Mouse (Mus musculus): ENCODE measurements around the gene Smchd1. TPM values are rescaled to one million over a fixed set of nuclear protein-coding genes. Genes with fewer than 3 reads are reported as not detected.

Smchd1 gene
- polyA plus RNA-seq, 1 experiment from 2014 or later = 38.0 TPM

DNA sequence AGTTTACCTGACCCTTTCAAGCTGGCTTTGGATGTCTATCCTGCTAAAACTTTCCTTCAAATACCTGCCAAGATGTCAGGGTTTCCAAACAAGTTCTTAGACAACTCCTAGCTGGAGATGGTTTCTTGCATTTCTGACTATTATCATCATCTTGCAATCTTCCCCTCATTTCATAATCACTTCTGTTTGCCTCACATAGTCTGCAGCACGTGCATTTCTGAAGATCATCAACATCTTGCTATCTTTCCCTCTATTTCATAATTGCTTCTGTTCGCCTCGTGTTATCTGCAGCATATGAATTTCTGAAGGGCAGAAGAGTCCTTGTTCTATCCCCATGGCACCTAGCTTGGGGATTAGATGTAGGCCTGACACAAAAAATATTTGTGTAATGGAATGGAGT lies 180.6 kb downstream of the Smchd1 start:
- Histone ChIP-seq H3K27ac (ENCODE audit: low read depth, low read length) (no peak overlapping the region), H3K9ac (ENCODE audit: low read depth, low read length) (no peak overlapping the region), H3K4me1 (ENCODE audit: control insufficient read depth, insufficient read depth, low read depth, low read length) (no peaks in the 10 kb centered on the region), H3K4me2 (ENCODE audit: low read length) (no peak overlapping the region), H3K4me3 (ENCODE audit: low read length) (no peak overlapping the region), H3K27me3 (replicated peaks; ENCODE audit: control insufficient read depth, insufficient read depth, low read length) (no peaks in the 10 kb centered on the region), H3K36me3 (ENCODE audit: control insufficient read depth, insufficient read depth, low read length) (no peaks in the 10 kb centered on the region), H3K9me3 (ENCODE audit: control insufficient read depth, low read length) (no peaks in the 10 kb centered on the region)
- ATAC-seq = no peak
- WGBS = 81% methylated on average over 3 of the region's 3 CpGs

Other genes starting within 250 kb of the Smchd1 start
- gene Emilin2, start 163.4 kb downstream of the Smchd1 start, polyA plus RNA-seq (2015; fragmentation: Nextera tagmentation; extraction: Ambion mirVana) = 2.2 and 2.5 TPM in 2 replicates
- 2.7 and 3.1 TPM in 2 replicates for gene Gm4707, start 15.4 kb downstream of the Smchd1 start, polyA plus RNA-seq (2015; fragmentation: Nextera tagmentation; extraction: Ambion mirVana)
- gene Ndc80, start 51.5 kb upstream of the Smchd1 start, polyA plus RNA-seq (2015; fragmentation: Nextera tagmentation; extraction: Ambion mirVana) = 7.8 and 9.1 TPM in 2 replicates
- gene Spdya, start 76.7 kb upstream of the Smchd1 start, polyA plus RNA-seq (2015; fragmentation: Nextera tagmentation; extraction: Ambion mirVana) = 1.2 and 1.6 TPM in 2 replicates
- 39.7 and 47.1 TPM in 2 replicates for gene Wdr43, start 140.6 kb upstream of the Smchd1 start, polyA plus RNA-seq (2015; fragmentation: Nextera tagmentation; extraction: Ambion mirVana)
- 0.82 and 0.89 TPM in 2 replicates for gene Togaram2, start 197.9 kb upstream of the Smchd1 start, polyA plus RNA-seq (2015; fragmentation: Nextera tagmentation; extraction: Ambion mirVana)

Data from hindbrain, embryonic 16.5 days (tissue).